Mouse (Mus musculus) hindbrain, embryonic 14.5 days (tissue): Measurements from ENCODE around the gene Brd1. TPM values are rescaled to one million over a fixed set of nuclear protein-coding genes. Genes with fewer than 3 reads are reported as not detected.
"Not testable (repeated sequence)": the region's sequence is repeated elsewhere in the genome, so short reads cannot be mapped to it uniquely, and the experiment has no call there.

Source experiments
- ATAC-seq: fragments of 200-750 bp; cut with Nextera tagmentation; 2 replicates; pipeline ENCODE4 v1.8.0; 2017; ENCODE audit warnings: moderate number of reproducible peaks, mild to moderate bottlenecking, moderate TSS enrichment, moderate library complexity; ENCODE audit not compliant: low FRiP score
- DNase-seq: peaks from one replicate; pipeline ENCODE4 v3.0.0-alpha.2; 2015; ENCODE audit warnings: low spot score
- H3K27ac ChIP-seq: fragments of 300-500 bp; sonication (generic); 2 replicates; pipeline ENCODE4 v1.5.1; 2014; ENCODE audit warnings: mild to moderate bottlenecking, moderate library complexity
- H3K27me3 ChIP-seq: fragments of 300-500 bp; sonication (generic); 2 replicates; pipeline ENCODE4 v1.6.1; 2014; ENCODE audit warnings: mild to moderate bottlenecking, low read length, mixed read lengths; ENCODE audit not compliant: control insufficient read depth, insufficient read depth
- H3K36me3 ChIP-seq: fragments of 300-500 bp; sonication (generic); replicated peaks from 2 replicates; pipeline ENCODE4 v1.6.1; 2014; ENCODE audit not compliant: control insufficient read depth, insufficient read depth
- H3K4me1 ChIP-seq: fragments of 300-500 bp; sonication (generic); replicated peaks from 2 replicates; pipeline ENCODE4 v1.6.1; 2014; ENCODE audit warnings: antibody characterized with exemption, low read length, mixed read lengths; ENCODE audit not compliant: control insufficient read depth, insufficient read depth
- H3K4me2 ChIP-seq: fragments of 300-500 bp; sonication (generic); replicated peaks from 2 replicates; pipeline ENCODE4 v1.6.1; 2014; ENCODE audit warnings: mild to moderate bottlenecking, moderate library complexity
- H3K4me3 ChIP-seq: fragments of 300-500 bp; sonication (generic); replicated peaks from 2 replicates; pipeline ENCODE4 v1.5.1; 2014; ENCODE audit warnings: mild to moderate bottlenecking, low read length
- H3K9ac ChIP-seq: fragments of 300-500 bp; sonication (generic); 2 replicates; pipeline ENCODE4 v1.6.1; 2014
- H3K9me3 ChIP-seq: fragments of 300-500 bp; sonication (generic); 2 replicates; pipeline ENCODE4 v1.6.1; 2016; ENCODE audit warnings: low read length; ENCODE audit not compliant: control insufficient read depth
- WGBS: fragments of 180-500 bp; shearing (Covaris S2); extraction: QIAGEN DNeasy Blood & Tissue Kit; methylation state at CpG from one replicate; pipeline ENCODE4 v1.1.7; 2014; 5-methylcytosine and 5-hydroxymethylcytosine counted together
- polyA plus RNA-seq: library from polyadenylated mRNA; unstranded; fragments of >200 nt; fragmentation: Nextera tagmentation; extraction: Ambion mirVana; gene quantifications from 2 replicates; pipeline ENCODE4 v1.2.1, GENCODE M21; 2014

Brd1 gene
- polyA plus RNA-seq, 1 experiment from 2014 or later, result 20.8 TPM

- Histone ChIP-seq H3K9ac (no peak overlapping the region), H3K27me3 (no peaks in the 10 kb centered on the region), H3K36me3 (peaks cover 73% of the 10 kb centered on the region), H3K9me3 (no peaks in the 10 kb centered on the region), H3K4me1 (0 out of 2 replicates have a peak, but pooled peaks cover 3% of the 10 kb centered on the region), H3K27ac (no peak overlapping the region), H3K4me2 (no peak overlapping the region), H3K4me3 (no peak overlapping the region)
- DNase-seq (peak; percentile 52), ATAC-seq (no peak)
These were observed 17.7 kb downstream of the Brd1 start for GRCm38 (mm10) chr15:88716350-88716749.

- ATAC-seq (no peak), DNase-seq (no peak)
- Histone ChIP-seq H3K27me3 (no peaks in the 10 kb centered on the region), H3K9ac (no peak overlapping the region), H3K36me3 (peaks cover 76% of the 10 kb centered on the region), H3K4me2 (no peak overlapping the region), H3K9me3 (no peaks in the 10 kb centered on the region), H3K4me1 (0 out of 2 replicates have a peak, but pooled peaks cover 3% of the 10 kb centered on the region), H3K4me3 (no peak overlapping the region), H3K27ac (no peak overlapping the region)
- 85% methylated on average over 6 of the region's 6 CpGs for WGBS
These were observed 19.9 kb downstream of the Brd1 start for GRCm38 (mm10) chr15:88714021-88714589.

GRCm38 (mm10) chr15:88712501-88712900, 21.5 kb downstream of the Brd1 start:
- H3K4me3 ChIP-seq, result no peak overlapping the region
- no peaks in the 10 kb centered on the region for H3K4me1 ChIP-seq
- H3K9ac ChIP-seq, result no peak overlapping the region
- no peak overlapping the region for H3K27ac ChIP-seq
- H3K27me3 ChIP-seq, result no peaks in the 10 kb centered on the region
- H3K9me3 ChIP-seq, result no peaks in the 10 kb centered on the region
- no peak overlapping the region for H3K4me2 ChIP-seq
- ATAC-seq, result no peak
- H3K36me3 ChIP-seq, result peaks cover 86% of the 10 kb centered on the region
- 95% methylated on average over 15 of the region's 15 CpGs for WGBS
- no peak for DNase-seq

- no peak overlapping the region for H3K9ac ChIP-seq
- no peaks in the 10 kb centered on the region for H3K9me3 ChIP-seq
- no peaks in the 10 kb centered on the region for H3K27me3 ChIP-seq
- WGBS, result 94% methylated on average over 5 of the region's 5 CpGs
- ATAC-seq (no peak), DNase-seq (no peak)
- H3K36me3 ChIP-seq, result peaks cover 97% of the 10 kb centered on the region
- no peak overlapping the region for H3K4me3 ChIP-seq
- no peak overlapping the region for H3K4me2 ChIP-seq
- no peaks in the 10 kb centered on the region for H3K4me1 ChIP-seq
- no peak overlapping the region for H3K27ac ChIP-seq
These were observed 24.2 kb downstream of the Brd1 start for GRCm38 (mm10) chr15:88709878-88710277.

- no peaks in the 10 kb centered on the region for H3K27me3 ChIP-seq
- no peak overlapping the region for H3K4me3 ChIP-seq
- H3K27ac ChIP-seq, result no peak overlapping the region
- peaks cover 99% of the 10 kb centered on the region for H3K36me3 ChIP-seq
- H3K4me1 ChIP-seq, result no peaks in the 10 kb centered on the region
- ATAC-seq (no peak), DNase-seq (no peak)
- H3K9ac ChIP-seq, result no peak overlapping the region
- H3K9me3 ChIP-seq, result no peaks in the 10 kb centered on the region
- WGBS, result 79% methylated on average over 13 of the region's 13 CpGs
- no peak overlapping the region for H3K4me2 ChIP-seq
These were observed 25.1 kb downstream of the Brd1 start for GRCm38 (mm10) chr15:88708657-88709511.

GRCm38 (mm10) chr15:88708204-88708603, 25.8 kb downstream of the Brd1 start:
- H3K4me1 ChIP-seq, result no peaks in the 10 kb centered on the region
- no peaks in the 10 kb centered on the region for H3K9me3 ChIP-seq
- H3K9ac ChIP-seq, result no peak overlapping the region
- H3K4me3 ChIP-seq, result no peak overlapping the region
- H3K27me3 ChIP-seq, result no peaks in the 10 kb centered on the region
- H3K27ac ChIP-seq, result no peak overlapping the region
- 93% methylated on average over 5 of the region's 5 CpGs for WGBS
- DNase-seq (no peak), ATAC-seq (no peak)
- H3K36me3 ChIP-seq, result peaks cover 99% of the 10 kb centered on the region
- no peak overlapping the region for H3K4me2 ChIP-seq

GRCm38 (mm10) chr15:88706987-88707386, 27.0 kb downstream of the Brd1 start:
- H3K27me3 ChIP-seq, ATAC-seq, H3K9me3 ChIP-seq, H3K4me3 ChIP-seq, H3K4me1 ChIP-seq, DNase-seq, H3K27ac ChIP-seq, H3K4me2 ChIP-seq, H3K9ac ChIP-seq: not testable (repeated sequence)
- H3K36me3 ChIP-seq, result peaks cover 99% of the 10 kb centered on the region
- 74% methylated on average over 13 of the region's 13 CpGs for WGBS

- no peaks in the 10 kb centered on the region for H3K4me1 ChIP-seq
- H3K9ac ChIP-seq, result no peak overlapping the region
- no peaks in the 10 kb centered on the region for H3K9me3 ChIP-seq
- WGBS, result 95% methylated on average over 6 of the region's 6 CpGs
- DNase-seq (no peak), ATAC-seq (no peak)
- H3K36me3 ChIP-seq, result peaks cover 99% of the 10 kb centered on the region
- no peak overlapping the region for H3K4me2 ChIP-seq
- no peak overlapping the region for H3K4me3 ChIP-seq
- no peaks in the 10 kb centered on the region for H3K27me3 ChIP-seq
- no peak overlapping the region for H3K27ac ChIP-seq
These were observed 27.7 kb downstream of the Brd1 start for GRCm38 (mm10) chr15:88706320-88706719.

- DNase-seq, result no peak
- ATAC-seq, result no peak
These were observed 29.7 kb downstream of the Brd1 start for GRCm38 (mm10) chr15:88704284-88704683.

More at GRCm38 (mm10) chr15:88704284-88704683, 29.7 kb downstream of the Brd1 start:
- Histone ChIP-seq H3K9ac (no peak overlapping the region), H3K27ac (no peak overlapping the region), H3K4me2 (no peak overlapping the region), H3K36me3 (peaks cover 98% of the 10 kb centered on the region), H3K4me1 (no peaks in the 10 kb centered on the region), H3K4me3 (no peak overlapping the region), H3K9me3 (no peaks in the 10 kb centered on the region), H3K27me3 (no peaks in the 10 kb centered on the region)
- WGBS, result 70% methylated on average over 1 of the region's 1 CpGs
